Mouse (Mus musculus): ENCODE results near the gene Ppp1r14c. TPM values are rescaled to one million over a fixed set of nuclear protein-coding genes. Genes with fewer than 3 reads are reported as not detected.

Gene Ppp1r14c
- polyA plus RNA-seq, 1 experiment from 2014 or later, result 5.0 TPM

DNA sequence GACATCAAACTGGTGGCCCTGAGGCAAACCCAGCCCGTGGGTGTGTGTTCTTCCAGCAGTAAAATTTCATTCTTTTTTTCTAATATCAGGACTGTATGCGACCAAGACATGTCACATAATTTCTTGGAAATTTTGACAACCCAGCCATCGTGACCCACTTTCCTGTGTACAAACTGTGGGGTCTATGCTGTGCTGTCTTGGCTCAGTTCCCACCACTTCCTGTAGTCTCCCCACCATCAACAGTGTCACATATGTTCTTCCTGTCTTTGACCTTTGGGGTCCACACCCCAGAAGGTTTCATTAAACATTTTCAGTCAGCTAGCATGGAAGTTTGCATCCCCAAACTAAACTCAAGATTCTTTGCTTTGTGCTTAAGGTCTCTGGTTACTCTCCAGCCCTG lies 145.5 kb downstream of the Ppp1r14c start:
- ATAC-seq (ENCODE audit: low FRiP score, low TSS enrichment), result no peak
- no peak overlapping the region for H3K9ac ChIP-seq (ENCODE audit: low read depth, low read length)
- no peaks in the 10 kb centered on the region for H3K9me3 ChIP-seq (ENCODE audit: control insufficient read depth, low read length)
- H3K36me3 ChIP-seq (ENCODE audit: control insufficient read depth, insufficient read depth, low read length), result no peaks in the 10 kb centered on the region
- 54% methylated on average over 3 of the region's 3 CpGs for WGBS
- no peak overlapping the region for H3K4me2 ChIP-seq (replicated peaks; ENCODE audit: low read depth, low read length)
- no peak overlapping the region for H3K27ac ChIP-seq (ENCODE audit: low read depth, low read length)
- H3K4me1 ChIP-seq (ENCODE audit: control insufficient read depth, insufficient read depth, low read length), result peaks cover 2% of the 10 kb centered on the region; the same call in 1 of the 2 replicates
- no peaks in the 10 kb centered on the region for H3K27me3 ChIP-seq (ENCODE audit: control insufficient read depth, insufficient read depth, low read length)
- no peak overlapping the region for H3K4me3 ChIP-seq (ENCODE audit: low read length)

GRCm38 (mm10) chr10:3512620-3513305 lies 146.9 kb downstream of the Ppp1r14c start:
- Histone ChIP-seq H3K9ac (ENCODE audit: low read depth, low read length) (no peak overlapping the region), H3K27me3 (ENCODE audit: control insufficient read depth, insufficient read depth, low read length) (no peaks in the 10 kb centered on the region), H3K9me3 (ENCODE audit: control insufficient read depth, low read length) (no peaks in the 10 kb centered on the region), H3K36me3 (ENCODE audit: control insufficient read depth, insufficient read depth, low read length) (no peaks in the 10 kb centered on the region), H3K4me2 (replicated peaks; ENCODE audit: low read depth, low read length) (no peak overlapping the region), H3K4me1 (ENCODE audit: control insufficient read depth, insufficient read depth, low read length) (peaks cover 2% of the 10 kb centered on the region; the same call in 1 of the 2 replicates), H3K4me3 (ENCODE audit: low read length) (no peak overlapping the region), H3K27ac (ENCODE audit: low read depth, low read length) (no peak overlapping the region)
- WGBS, result 77% methylated on average over 8 of the region's 8 CpGs
- no peak for ATAC-seq (ENCODE audit: low FRiP score, low TSS enrichment)

DNA sequence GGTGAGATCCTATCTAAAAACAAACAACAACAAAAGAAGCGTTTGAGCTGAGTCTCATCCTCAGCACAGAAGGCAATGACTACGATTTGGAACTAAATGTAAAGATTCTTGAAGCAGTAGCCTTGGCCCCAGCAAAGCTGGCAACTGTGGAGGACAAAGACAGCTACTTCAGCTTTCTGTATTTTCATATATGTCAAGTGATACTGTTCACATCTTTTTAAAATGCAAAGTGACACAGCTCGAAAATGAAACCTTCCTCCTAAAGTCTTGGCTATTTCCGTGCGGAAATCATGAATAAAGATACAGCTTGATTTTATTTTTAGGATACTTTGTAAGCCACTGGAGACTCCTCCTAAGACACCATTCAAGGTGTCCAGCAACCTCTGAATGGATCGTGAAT lies 148.1 kb downstream of the Ppp1r14c start:
- 73% methylated on average over 6 of the region's 6 CpGs for WGBS
- Histone ChIP-seq H3K4me2 (replicated peaks; ENCODE audit: low read depth, low read length) (no peak overlapping the region), H3K9me3 (ENCODE audit: control insufficient read depth, low read length) (no peaks in the 10 kb centered on the region), H3K36me3 (ENCODE audit: control insufficient read depth, insufficient read depth, low read length) (no peaks in the 10 kb centered on the region), H3K4me1 (ENCODE audit: control insufficient read depth, insufficient read depth, low read length) (no peaks in the 10 kb centered on the region), H3K4me3 (ENCODE audit: low read length) (no peak overlapping the region), H3K9ac (ENCODE audit: low read depth, low read length) (no peak overlapping the region), H3K27me3 (ENCODE audit: control insufficient read depth, insufficient read depth, low read length) (no peaks in the 10 kb centered on the region), H3K27ac (ENCODE audit: low read depth, low read length) (no peak overlapping the region)
- ATAC-seq (ENCODE audit: low FRiP score, low TSS enrichment), result no peak

Small RNAs within 50 kb of the gene (microRNA-seq; reads per million reads assigned to microRNA genes)
- gene Gm24482, result not detected

Other genes with a start within 250 kb of the Ppp1r14c start
- gene H60c, start 98.3 kb upstream of the Ppp1r14c start, polyA plus RNA-seq (2014; fragmentation: Nextera tagmentation; extraction: Ambion mirVana), result not detected in 2 replicates
- gene Iyd, start 174.2 kb downstream of the Ppp1r14c start, polyA plus RNA-seq (2014; fragmentation: Nextera tagmentation; extraction: Ambion mirVana), result 1.8 and 3.5 TPM in 2 replicates

Data from kidney, embryonic 14.5 days (tissue).